Mouse (Mus musculus) neutrophil, adult 65 days (primary cell): ENCODE results near the gene 1700056E22Rik. TPM values are rescaled to one million over a fixed set of nuclear protein-coding genes. Genes with fewer than 3 reads are reported as not detected.

Experiments
- total RNA-seq: library from RNA; stranded (reverse); gene quantifications from 2 replicates; pipeline ENCODE4 v1.2.4, GENCODE M21; 2023

1700056E22Rik gene
- total RNA-seq: 1.3 and 2.1 TPM in 2 replicates

DNA sequence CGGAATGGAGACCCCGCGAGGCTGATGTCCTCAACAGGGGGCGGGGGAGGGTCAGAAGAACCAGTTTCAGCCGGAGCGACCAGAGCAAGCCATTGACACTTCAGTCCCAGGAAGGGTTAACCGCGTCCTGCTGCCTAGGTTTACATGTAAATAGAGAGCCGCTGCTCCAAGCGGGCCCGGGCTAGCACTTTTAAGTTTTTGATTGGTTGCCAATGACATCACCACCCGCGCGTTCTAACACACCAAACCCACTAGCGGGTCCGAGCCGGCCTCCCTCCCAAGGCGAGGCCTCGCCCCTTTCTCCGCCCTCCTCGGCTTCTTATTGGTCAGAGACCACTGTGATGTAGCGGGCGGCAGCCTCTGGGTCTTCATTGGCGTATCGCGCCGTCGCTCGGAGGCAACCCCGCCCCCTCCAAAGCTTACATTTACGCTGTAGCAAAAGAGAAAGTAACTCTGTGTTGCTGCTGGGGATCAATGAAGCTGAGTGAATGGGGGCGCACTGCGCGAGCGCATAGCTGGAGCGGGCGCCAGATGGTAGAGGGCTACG is at the start of gene 1700056E22Rik:
1700056E22Rik (minus strand) TSS at position 291 of the 547 bp plus-strand sequence.

DNA sequence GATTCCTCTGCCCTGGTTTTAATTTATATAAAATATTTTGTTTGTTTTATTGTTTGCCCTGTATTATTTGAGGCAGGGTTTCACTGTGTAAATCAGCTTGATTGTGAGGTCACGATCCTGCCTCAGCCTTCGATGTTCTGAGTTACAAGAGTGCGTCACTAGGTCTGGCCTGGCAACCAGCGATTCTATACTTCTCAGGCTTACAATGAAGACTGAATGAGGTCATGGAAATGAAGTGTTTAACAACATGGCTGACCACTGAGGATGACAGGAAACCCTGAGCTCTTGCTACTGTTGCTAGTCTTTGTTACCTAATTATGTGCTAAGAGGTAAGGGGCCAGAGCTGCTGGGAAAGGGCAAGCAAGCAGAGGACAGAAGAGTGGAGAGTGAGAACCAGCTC is 21.0 kb downstream of the 1700056E22Rik start, which contains the start of gene Dusp10:
Dusp10 (plus strand) TSS at position 197 of the 400 bp plus-strand sequence.

Other genes starting within 250 kb of the 1700056E22Rik start
- 19.7 and 24.3 TPM in 2 replicates for gene Dusp10, start 21.0 kb downstream of the 1700056E22Rik start, total RNA-seq